Mouse (Mus musculus) megakaryocyte, embryonic 14.5 days (primary cell): ENCODE measurements around the gene Tmbim6. TPM values are rescaled to one million over a fixed set of nuclear protein-coding genes. Genes with fewer than 3 reads are reported as not detected.

Experiments
- H3K27me3 ChIP-seq: replicated peaks from 2 replicates; pipeline ENCODE3; 2012; ENCODE audit warnings: inconsistent platforms
- H3K36me3 ChIP-seq: replicated peaks from 2 replicates; pipeline ENCODE3; 2012; ENCODE audit warnings: low read length, inconsistent platforms, mixed read lengths
- H3K4me1 ChIP-seq: 2 replicates; pipeline ENCODE4 v1.6.1; 2012; ENCODE audit warnings: inconsistent platforms
- H3K4me3 ChIP-seq: replicated peaks from 2 replicates; pipeline ENCODE3; 2012; ENCODE audit warnings: moderate library complexity, mild to moderate bottlenecking, inconsistent platforms
- H3K9me3 ChIP-seq: 2 replicates; pipeline ENCODE4 v1.6.1; 2012; ENCODE audit warnings: inconsistent platforms
- FLI1 ChIP-seq: IDR thresholded peaks from 2 replicates; pipeline ENCODE4 v1.6.1; 2012; ENCODE audit warnings: low read length, inconsistent platforms, mixed read lengths
- GATA1 ChIP-seq: IDR thresholded peaks from 3 replicates; pipeline ENCODE4 v1.6.1; 2012; ENCODE audit warnings: mixed read lengths, low read length, inconsistent platforms, borderline replicate concordance
- polyA plus RNA-seq: library from polyadenylated mRNA; stranded (reverse); fragments of >175 nt; gene quantifications from 2 replicates; pipeline ENCODE4 v1.2.3, GENCODE M21; 2012; ENCODE audit warnings: low replicate concordance; ENCODE audit not compliant: insufficient read depth

Tmbim6 gene
- polyA plus RNA-seq, 1 experiment: 441 TPM

GRCm38 (mm10) chr15:99396875-99397274 is 4.2 kb downstream of the Tmbim6 start:
- H3K27me3 ChIP-seq: no peaks in the 10 kb centered on the region
- peak overlapping the region; percentile 81 for H3K4me3 ChIP-seq
- H3K36me3 ChIP-seq: peaks cover 36% of the 10 kb centered on the region
- peaks cover 83% of the 10 kb centered on the region for H3K4me1 ChIP-seq
- no peaks in the 10 kb centered on the region for H3K9me3 ChIP-seq
- no peak for TF ChIP-seq FLI1
- no peak for TF ChIP-seq GATA1

DNA sequence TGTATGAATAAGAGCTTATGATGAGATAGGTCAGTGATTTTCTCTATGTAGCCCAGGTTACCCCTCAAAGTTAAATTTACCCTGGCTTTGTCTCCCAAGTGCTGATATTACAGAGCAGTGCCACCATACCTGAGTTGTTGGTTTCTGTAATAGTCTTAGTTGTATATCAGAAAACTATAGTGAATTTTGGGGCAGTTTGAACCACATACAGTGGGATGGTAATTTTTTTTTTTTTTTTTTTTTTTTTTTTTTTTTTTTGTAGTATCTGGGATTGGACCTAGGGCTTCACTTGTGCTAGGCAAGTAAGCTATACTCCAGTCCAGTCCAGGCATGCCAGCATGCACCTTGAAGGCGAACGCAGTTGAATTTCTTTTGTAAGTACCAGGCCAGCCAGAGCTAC is 4.9 kb downstream of the Tmbim6 start:
- Histone ChIP-seq H3K4me1 (peaks cover 83% of the 10 kb centered on the region), H3K36me3 (peaks cover 43% of the 10 kb centered on the region), H3K4me3 (no peak overlapping the region), H3K9me3 (no peaks in the 10 kb centered on the region), H3K27me3 (no peaks in the 10 kb centered on the region)
- TF ChIP-seq GATA1 (no peak), FLI1 (no peak)

- Histone ChIP-seq H3K4me1 (peaks cover 97% of the 10 kb centered on the region), H3K9me3 (no peaks in the 10 kb centered on the region), H3K36me3 (peaks cover 64% of the 10 kb centered on the region), H3K27me3 (no peaks in the 10 kb centered on the region), H3K4me3 (peak overlapping the region; percentile 38)
- TF ChIP-seq FLI1: 0 out of 2 replicates have a peak, but pooled peaks have one; percentile 12
- no peak for TF ChIP-seq GATA1
Measured at GRCm38 (mm10) chr15:99399503-99400245, 7.0 kb downstream of the Tmbim6 start.

DNA sequence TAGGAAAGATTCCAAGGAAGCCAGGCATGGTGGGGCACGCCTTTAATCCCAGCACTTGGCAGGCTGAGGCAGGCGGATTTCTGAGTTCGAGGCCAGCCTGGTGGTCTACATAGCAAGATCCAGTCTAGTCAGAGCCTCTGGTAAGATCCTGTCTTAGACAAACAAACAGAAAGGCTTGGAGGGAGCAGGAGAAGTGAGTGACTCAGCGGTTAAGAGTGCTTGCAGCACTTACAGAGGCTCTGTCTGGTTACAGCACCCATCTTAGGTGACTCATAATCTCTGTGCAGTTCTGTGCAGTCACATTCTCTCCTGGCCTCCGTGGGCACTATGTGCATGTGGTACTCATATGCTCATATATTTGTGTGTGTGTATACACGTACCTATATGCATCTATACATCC is 7.9 kb downstream of the Tmbim6 start:
- H3K4me3 ChIP-seq: peak overlapping the region; percentile 44
- peaks cover 72% of the 10 kb centered on the region for H3K36me3 ChIP-seq
- no peaks in the 10 kb centered on the region for H3K9me3 ChIP-seq
- H3K27me3 ChIP-seq: no peaks in the 10 kb centered on the region
- peaks cover 92% of the 10 kb centered on the region for H3K4me1 ChIP-seq
- no peak for TF ChIP-seq GATA1

GRCm38 (mm10) chr15:99403159-99403889 is 10.6 kb downstream of the Tmbim6 start:
- H3K27me3 ChIP-seq: no peaks in the 10 kb centered on the region
- no peaks in the 10 kb centered on the region for H3K9me3 ChIP-seq
- no peak overlapping the region for H3K4me3 ChIP-seq
- TF ChIP-seq FLI1 (no peak), GATA1 (no peak)
- H3K36me3 ChIP-seq: peaks cover 98% of the 10 kb centered on the region
- H3K4me1 ChIP-seq: peaks cover 79% of the 10 kb centered on the region

DNA sequence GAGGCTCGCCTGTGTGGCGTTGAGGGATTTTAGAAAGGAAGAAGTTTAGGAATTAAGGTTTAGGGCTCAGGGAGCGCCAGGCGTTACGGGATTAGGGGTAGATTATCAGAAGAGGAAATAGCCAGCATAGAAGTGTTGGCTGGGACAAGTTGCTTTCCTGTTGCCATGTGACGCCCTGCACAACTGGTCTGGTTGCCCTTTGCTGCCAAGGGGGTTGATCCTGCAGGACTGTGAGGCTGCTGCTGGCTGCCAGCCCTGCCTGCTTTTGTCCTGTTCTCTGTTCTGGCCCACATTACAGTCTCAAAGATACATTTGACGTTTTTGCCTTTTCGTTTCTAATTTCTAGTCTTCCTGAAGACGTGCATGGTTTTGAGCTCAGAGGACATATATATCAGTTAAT is 12.5 kb downstream of the Tmbim6 start:
- Histone ChIP-seq H3K4me1 (peaks cover 77% of the 10 kb centered on the region), H3K9me3 (no peaks in the 10 kb centered on the region), H3K27me3 (no peaks in the 10 kb centered on the region), H3K36me3 (peaks cover 99% of the 10 kb centered on the region), H3K4me3 (no peak overlapping the region)
- TF ChIP-seq GATA1 (no peak), FLI1 (no peak)

GRCm38 (mm10) chr15:99406986-99407570 is 14.4 kb downstream of the Tmbim6 start:
- Histone ChIP-seq H3K9me3 (no peaks in the 10 kb centered on the region), H3K36me3 (peaks cover 100% of the 10 kb centered on the region), H3K4me1 (peaks cover 73% of the 10 kb centered on the region), H3K4me3 (no peak overlapping the region), H3K27me3 (no peaks in the 10 kb centered on the region)
- TF ChIP-seq FLI1: no peak
- no peak for TF ChIP-seq GATA1

GRCm38 (mm10) chr15:99408845-99409244 is 16.2 kb downstream of the Tmbim6 start:
- Histone ChIP-seq H3K4me3 (no peak overlapping the region), H3K36me3 (peaks cover 93% of the 10 kb centered on the region), H3K4me1 (peaks cover 68% of the 10 kb centered on the region), H3K9me3 (no peaks in the 10 kb centered on the region), H3K27me3 (no peaks in the 10 kb centered on the region)
- TF ChIP-seq GATA1 (no peak), FLI1 (no peak)

DNA sequence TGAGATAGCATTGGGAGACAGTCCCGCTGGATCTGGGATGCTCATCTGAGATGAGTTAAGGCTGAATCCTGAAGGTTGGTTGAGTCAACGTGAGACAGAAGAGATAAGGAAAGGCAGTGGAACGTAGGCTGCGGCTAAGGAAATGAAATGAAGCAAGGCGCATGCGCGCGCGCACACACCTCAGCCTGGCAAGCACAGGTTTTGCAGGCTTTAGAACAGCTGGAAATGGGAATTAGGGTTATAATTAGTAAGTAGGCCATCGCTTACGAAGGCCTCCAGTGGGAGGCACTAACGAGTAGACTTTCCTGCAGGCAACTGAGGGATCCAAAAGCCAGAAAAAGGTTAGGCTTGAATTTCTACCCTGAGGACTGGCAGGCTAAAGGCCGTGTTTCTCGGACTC is 19.1 kb downstream of the Tmbim6 start:
- Histone ChIP-seq H3K36me3 (peaks cover 67% of the 10 kb centered on the region), H3K9me3 (no peaks in the 10 kb centered on the region), H3K27me3 (no peaks in the 10 kb centered on the region), H3K4me1 (peaks cover 63% of the 10 kb centered on the region), H3K4me3 (no peak overlapping the region)
- TF ChIP-seq GATA1: no peak
- TF ChIP-seq FLI1: no peak

- H3K36me3 ChIP-seq: peaks cover 26% of the 10 kb centered on the region
- peaks cover 48% of the 10 kb centered on the region for H3K4me1 ChIP-seq
- no peak for TF ChIP-seq FLI1
- TF ChIP-seq GATA1: no peak
- H3K9me3 ChIP-seq: no peaks in the 10 kb centered on the region
- no peaks in the 10 kb centered on the region for H3K27me3 ChIP-seq
- peak overlapping the region; percentile 86 for H3K4me3 ChIP-seq
Measured at GRCm38 (mm10) chr15:99415793-99416192, 23.1 kb downstream of the Tmbim6 start.
